Mouse (Mus musculus) gastrocnemius, adult 2 months (tissue): ENCODE measurements around the gene Proz. TPM values are rescaled to one million over a fixed set of nuclear protein-coding genes. Genes with fewer than 3 reads are reported as not detected.

Source experiments
- DNase-seq: peaks from one replicate; pipeline ENCODE4 v3.0.0; 2022
- H3K27ac ChIP-seq: fragments of 200-600 bp; 2 replicates; pipeline ENCODE4 v1.8.1; 2022; ENCODE audit warnings: mild to moderate bottlenecking
- H3K4me3 ChIP-seq: fragments of 200-600 bp; 2 replicates; pipeline ENCODE4 v1.8.1; 2022; ENCODE audit warnings: mild to moderate bottlenecking, moderate library complexity
- CTCF ChIP-seq: fragments of 200-600 bp; IDR thresholded peaks from 2 replicates; pipeline ENCODE4 v1.8.1; 2022; ENCODE audit warnings: antibody characterized with exemption, mild to moderate bottlenecking, moderate library complexity
- intact Hi-C: fragments of 180-260 bp; cut with DNase I; formaldehyde crosslinking; loops from one replicate; pipeline ENCODE4 v1.15.1; 2025
- long read RNA-seq, 2 experiments: library from polyadenylated mRNA; stranded (forward); transcript quantifications; one replicate each; pipeline ENCODE4 v2.0.0; 2021
- total RNA-seq, 2 experiments: library from RNA; stranded (reverse); gene quantifications; 2 replicates each; pipeline ENCODE4 v1.2.3; 2021

Gene Proz
- not detected for total RNA-seq
- long read RNA-seq, experiment 1: 0 reads
- long read RNA-seq, experiment 2: 0 reads

DNA sequence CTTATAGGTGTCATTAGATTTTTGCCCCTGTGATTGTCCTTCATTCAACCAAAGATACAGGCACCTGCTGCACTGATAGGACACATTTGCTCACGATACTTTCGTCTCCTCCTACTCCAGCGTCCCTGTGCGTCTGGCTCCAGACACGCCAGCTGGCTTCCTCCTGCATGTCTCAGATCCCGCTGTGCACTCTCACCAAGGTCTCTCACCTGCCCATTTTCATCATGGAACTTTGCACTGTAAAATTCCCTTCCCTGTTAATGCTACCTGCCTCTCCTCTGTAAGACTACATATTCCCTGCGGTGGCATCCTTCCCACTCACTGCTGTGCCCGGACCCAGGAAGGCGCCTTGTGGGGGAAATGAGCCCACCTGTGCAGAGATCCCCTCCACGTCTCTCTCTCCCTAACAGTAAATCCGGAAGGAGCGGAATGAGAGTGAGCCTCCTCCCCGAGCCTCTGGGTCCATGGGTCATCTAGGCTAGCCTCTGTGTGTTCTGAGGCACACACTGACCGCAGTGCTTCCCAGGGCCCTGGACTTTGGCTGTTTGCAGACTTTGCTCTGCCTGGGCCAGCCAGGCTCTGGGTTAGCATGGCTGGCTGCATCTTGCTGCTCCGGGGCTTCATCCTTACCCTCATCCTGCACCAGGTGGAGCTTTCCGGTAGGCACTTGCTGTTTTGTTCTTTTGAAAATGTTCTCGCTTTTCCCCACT, at the start of gene Proz:
Gene Proz (plus strand): TSS at position 474 of the 710 bp plus-strand sequence.
- intact Hi-C loops: no loop called here
- TF ChIP-seq CTCF: no peak

DNA sequence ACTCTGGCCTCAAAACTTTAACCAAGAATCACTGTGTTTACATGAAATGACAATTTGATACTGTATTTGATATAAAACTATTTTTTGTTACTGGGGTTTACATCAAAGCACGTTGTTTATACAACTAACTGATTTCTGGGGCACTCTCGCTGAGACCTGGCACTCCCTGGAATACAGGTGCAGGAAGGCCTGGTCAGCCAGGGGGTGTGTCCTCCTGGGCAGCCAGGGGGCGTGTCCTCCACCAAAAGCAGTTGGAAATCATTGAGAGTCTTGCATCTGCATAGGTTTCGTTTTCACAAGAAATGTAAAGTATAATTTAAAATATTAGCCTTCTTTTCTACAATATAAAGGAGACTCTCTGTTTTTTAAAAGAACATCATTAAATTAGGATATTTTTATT, 41.2 kb upstream of the Proz start:
- H3K27ac ChIP-seq: no peak overlapping the region
- no peak for DNase-seq
- intact Hi-C loops: no loop called here
- no peak overlapping the region for H3K4me3 ChIP-seq
- no peak for TF ChIP-seq CTCF

More for the DNA sequence above, at the start of gene Proz:
- DNase-seq: no peak
- Histone ChIP-seq H3K4me3 (no peak within 1 kb of the TSS), H3K27ac (no peak within 1 kb of the TSS)

DNA sequence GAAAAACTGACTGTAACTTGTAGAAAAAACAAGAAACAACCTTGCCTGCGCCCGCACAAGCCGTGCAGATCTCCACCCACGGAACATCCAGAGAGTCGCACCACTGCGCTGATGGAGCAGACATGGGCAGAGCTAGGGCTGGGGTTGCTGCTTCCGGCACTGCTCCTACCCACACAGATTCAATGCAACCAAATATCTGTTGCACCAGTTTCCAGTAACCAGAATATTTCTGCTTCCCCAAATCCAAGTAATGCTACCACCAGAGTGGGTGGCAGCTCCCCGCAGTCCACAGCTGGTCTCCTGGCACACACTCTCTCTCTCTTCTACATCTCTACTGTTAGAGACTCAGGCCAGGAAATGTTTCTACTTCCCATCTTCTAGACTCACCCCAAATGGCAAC, 38.9 kb upstream of the Proz start:
- no peak for DNase-seq
- TF ChIP-seq CTCF: no peak
- Histone ChIP-seq H3K4me3 (no peak overlapping the region), H3K27ac (no peak overlapping the region)
- intact Hi-C loops: no loop called here

DNA sequence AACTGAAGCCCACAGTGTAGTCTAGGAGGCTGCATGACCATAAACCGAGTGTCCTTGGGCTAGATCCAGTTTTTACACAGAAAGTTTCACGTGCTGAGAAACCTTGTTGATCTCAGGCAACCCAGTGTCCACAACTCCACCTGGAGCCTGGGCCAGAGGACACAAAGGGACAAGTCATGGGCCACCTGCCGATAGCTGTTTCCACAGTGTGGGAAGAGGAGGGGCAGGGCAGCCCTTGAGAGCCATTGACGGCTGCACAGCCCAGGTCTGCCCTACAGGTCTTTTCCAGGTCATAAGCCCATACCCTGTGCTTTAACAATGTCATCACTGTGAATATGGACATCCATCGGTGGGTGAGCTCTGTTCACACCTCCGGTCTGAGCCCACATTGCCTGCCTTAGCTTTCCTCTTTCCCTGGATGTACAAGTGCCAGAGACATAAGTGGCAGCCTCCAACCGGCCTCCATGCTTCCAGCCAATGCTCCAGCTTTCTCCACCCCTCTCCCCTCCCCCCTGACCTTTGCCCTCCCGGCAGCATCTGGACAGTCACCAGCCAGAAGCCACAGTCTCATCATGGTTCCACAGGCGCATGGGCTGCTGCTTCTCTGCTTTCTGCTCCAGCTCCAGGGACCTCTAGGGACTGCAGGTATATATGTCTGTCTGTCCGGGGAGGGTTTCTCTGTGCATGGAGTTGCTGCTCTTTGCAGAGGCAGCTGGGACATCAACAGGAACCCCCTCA, 35.1 kb upstream of the Proz start, which contains the start of gene F7:
Gene F7 (plus strand): TSS at position 548 of the 738 bp plus-strand sequence.
- Histone ChIP-seq H3K4me3 (no peak within 1 kb of the TSS), H3K27ac (no peak within 1 kb of the TSS)
- no peak for DNase-seq
- intact Hi-C loops: no loop called here
- TF ChIP-seq CTCF: no peak

DNA sequence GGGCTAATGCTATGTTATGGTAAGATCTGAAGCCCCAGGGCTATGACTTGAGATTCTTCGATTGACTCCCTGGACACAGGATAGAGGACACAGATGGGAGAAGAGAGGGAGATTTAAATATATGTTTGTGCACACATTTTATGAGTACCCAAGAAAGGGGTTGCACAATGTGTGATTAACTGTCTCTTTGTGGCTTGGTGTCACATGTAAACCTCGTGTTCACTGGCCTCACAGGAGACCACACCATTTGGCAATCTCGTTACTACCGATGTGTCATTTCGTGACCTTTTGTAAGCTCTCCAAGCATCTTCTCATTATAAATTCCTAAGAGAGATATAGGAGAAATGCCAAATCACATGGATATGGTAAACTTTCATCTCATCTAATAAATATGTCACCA, 33.1 kb upstream of the Proz start:
- intact Hi-C loops: no loop called here
- TF ChIP-seq CTCF: no peak
- H3K4me3 ChIP-seq: no peak overlapping the region
- DNase-seq: no peak
- H3K27ac ChIP-seq: no peak overlapping the region

DNA sequence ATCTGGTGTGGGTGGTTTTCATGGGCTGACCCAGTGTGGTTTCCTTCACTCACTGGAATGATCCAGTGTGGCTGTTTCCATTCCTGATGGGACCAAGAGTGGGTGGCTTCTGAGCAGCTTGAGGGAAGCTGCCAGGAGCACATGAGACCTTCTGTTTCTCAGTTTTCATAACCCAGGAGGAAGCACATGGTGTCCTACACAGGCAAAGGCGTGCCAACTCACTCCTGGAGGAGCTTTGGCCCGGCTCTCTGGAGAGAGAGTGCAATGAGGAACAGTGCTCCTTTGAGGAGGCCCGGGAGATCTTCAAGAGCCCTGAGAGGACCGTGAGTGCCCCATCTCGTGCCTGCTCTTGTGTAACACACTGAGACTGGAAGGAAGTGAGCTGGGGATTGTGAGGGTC, 32.2 kb upstream of the Proz start:
- intact Hi-C loops: no loop called here
- DNase-seq: no peak
- H3K27ac ChIP-seq: no peak overlapping the region
- no peak overlapping the region for H3K4me3 ChIP-seq
- TF ChIP-seq CTCF: no peak

DNA sequence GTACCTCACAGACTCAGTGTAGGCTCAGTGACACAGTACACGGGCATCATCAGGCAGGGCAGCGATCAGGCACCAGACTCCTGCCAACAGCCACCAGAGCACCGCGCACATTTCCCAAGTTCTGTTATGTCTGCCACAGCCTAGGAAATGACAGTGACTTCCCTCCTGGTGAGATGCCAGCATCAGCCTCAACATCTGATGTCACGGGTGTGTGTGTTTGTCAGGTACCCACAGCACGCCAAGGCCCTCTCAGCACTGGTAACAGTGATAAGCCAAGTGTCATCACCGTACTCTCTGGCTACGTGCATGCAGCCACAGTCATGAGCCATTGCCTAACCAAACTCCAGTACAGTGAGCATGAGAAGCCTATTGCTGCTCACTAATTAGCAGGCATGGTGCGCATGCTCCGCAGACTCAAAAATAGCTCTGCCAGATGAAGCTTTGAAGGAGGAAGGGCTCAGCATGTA, 24.3 kb upstream of the Proz start:
- Histone ChIP-seq H3K27ac (no peak overlapping the region), H3K4me3 (no peak overlapping the region)
- DNase-seq: no peak
- intact Hi-C loops: no loop called here
- TF ChIP-seq CTCF: no peak

DNA sequence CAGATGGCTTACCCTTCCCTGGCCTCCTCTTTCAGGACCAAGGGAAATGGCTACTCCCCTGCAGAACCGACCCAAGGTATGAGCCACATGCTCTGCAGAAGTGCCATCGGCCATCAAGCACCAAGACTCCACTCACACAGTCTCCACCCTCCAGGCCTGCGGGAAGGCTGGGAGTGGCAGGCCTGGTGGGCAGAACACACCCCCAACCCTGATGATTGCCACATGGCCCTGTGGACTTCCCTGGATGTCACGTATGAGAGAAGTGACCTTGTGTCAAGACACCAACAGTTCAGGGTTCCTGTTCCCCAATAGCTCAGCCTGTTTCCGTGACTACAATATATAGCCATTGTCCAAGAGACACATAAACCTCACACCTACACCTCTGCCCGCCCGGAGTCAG, 23.7 kb upstream of the Proz start, which contains the start of gene F10:
Gene F10 (plus strand): TSS at position 294 of the 400 bp plus-strand sequence.
- DNase-seq: no peak
- Histone ChIP-seq H3K27ac (no peak within 1 kb of the TSS), H3K4me3 (no peak within 1 kb of the TSS)
- TF ChIP-seq CTCF: no peak
- intact Hi-C loops: no loop called here

DNA sequence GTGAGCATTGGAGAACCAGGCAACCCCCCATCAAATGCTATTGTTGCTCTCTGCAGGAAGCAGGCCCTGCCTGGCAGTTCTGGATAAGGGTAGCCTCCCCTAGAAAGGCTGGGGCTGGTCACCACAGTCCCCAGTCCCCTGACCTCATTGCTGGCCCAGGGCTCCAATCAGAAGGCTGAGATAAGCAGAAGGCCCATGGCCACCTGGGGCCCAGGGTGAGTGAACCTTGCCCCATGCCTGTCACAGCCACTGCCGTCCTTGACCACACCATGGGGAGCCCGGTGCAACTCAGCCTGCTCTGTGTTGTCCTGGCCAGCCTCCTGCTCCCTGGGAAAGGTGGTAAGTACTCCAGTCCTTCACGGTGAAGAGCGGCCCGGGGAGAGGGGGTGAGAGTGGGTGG, 23.1 kb upstream of the Proz start:
- H3K27ac ChIP-seq: no peak overlapping the region
- TF ChIP-seq CTCF: no peak

DNA sequence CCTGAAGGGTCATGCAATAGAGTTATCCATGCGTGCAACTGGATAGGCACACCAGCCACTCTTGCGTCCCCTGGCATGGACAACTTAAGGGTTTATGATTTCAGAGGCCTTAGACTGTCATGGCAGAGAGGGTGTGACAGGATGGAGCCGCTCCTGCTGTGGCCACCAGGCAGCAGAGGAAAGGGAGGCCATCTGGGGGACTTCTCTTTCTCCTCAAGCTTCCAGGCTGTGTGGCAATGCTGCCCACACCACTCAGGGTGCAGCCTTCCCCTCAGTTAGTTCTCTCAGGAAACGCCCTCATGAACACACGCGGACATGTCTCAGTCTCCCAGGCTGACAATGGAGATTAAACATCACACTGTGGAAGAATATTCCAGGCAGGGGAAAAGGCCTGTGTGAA, 21.7 kb upstream of the Proz start:
- no peak for DNase-seq
- Histone ChIP-seq H3K4me3 (no peak overlapping the region), H3K27ac (no peak overlapping the region)
- no peak for TF ChIP-seq CTCF
- intact Hi-C loops: no loop called here

More for the DNA sequence above, 23.1 kb upstream of the Proz start:
- no peak overlapping the region for H3K4me3 ChIP-seq
- no peak for DNase-seq
- intact Hi-C loops: no loop called here

DNA sequence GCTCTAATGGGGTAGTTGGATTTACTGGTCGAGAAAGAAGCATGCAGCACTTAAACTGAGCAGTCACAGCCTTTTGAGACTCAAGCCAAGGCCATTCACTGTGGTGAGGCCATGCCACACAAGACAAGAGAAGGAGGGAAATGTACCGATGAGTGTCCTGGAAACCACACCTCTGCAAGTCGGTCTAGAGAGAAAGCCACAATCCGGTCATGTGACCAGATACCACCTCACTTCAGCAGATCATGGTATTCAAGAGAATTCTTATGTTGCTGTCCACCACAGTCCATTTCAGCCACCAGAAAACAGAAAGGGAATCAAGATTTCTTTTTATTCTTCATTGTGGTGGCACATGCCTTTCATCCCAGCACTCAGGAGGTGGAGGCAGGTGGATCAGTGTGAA, 19.3 kb upstream of the Proz start:
- no peak for DNase-seq
- H3K27ac ChIP-seq: no peak overlapping the region
- no peak overlapping the region for H3K4me3 ChIP-seq
- intact Hi-C loops: no loop called here
- no peak for TF ChIP-seq CTCF

DNA sequence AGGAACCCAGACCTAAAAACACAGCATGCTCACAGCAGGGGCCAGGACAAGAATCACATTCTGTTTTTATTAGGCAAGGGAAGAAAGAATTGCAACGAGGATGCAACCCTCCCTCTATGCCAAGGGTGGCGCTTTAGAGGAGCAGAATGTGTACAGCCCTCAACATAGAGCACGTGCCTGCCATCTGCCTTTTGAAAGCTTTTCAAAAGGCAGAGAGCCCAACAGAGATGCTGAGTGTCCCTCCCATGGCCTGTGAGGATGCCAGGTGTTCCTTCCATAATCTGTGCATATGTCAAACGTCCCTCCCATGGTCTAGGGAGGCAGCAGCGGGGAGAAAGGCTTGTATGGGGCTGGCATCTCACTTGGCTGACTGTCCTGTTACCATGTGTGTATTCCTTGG, 13.1 kb upstream of the Proz start:
- TF ChIP-seq CTCF: no peak
- no peak overlapping the region for H3K4me3 ChIP-seq
- DNase-seq: no peak
- intact Hi-C loops: no loop called here
- no peak overlapping the region for H3K27ac ChIP-seq

DNA sequence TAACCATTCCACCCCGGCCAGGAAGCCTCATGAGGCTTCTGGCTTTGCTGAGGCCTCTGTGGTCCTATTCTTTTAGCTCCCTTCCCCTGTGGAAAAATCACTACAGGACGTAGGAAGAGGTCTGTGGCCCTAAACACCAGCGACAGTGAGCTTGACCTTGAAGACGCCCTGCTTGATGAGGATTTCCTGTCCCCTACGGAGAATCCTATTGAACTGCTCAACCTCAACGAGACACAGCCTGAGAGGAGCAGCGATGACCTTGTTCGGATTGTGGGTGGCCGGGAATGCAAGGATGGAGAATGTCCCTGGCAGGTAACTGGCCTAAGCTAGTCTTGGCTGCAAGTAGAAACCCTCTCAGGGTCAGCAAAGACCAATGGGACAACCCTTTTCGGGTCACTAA, 10.2 kb upstream of the Proz start:
- intact Hi-C loops: no loop called here
- H3K4me3 ChIP-seq: no peak overlapping the region

More for the DNA sequence above, 10.2 kb upstream of the Proz start:
- H3K27ac ChIP-seq: no peak overlapping the region
- TF ChIP-seq CTCF: no peak
- no peak for DNase-seq
